Mouse (Mus musculus) small intestine, adult 2 months (tissue): ENCODE measurements at regions not wholly inside any gene's neighbourhood (a gene's known extent, or its start where the extent isn't known, plus 50 kb on each side); places are given as distances from the start of the nearest gene placed in this dataset.

Experiments
- CTCF ChIP-seq: fragments of 200-500 bp; IDR thresholded peaks from 2 replicates; pipeline ENCODE4 v1.5.1; 2012; ENCODE audit warnings: low read depth, mild to moderate bottlenecking, control low read depth, inconsistent platforms, low read length, moderate library complexity, mixed read lengths; ENCODE audit not compliant: insufficient replicate concordance, insufficient read length; ENCODE audit errors: extremely low read depth
- POLR2A ChIP-seq: fragments of 200-500 bp; IDR thresholded peaks from 2 replicates; pipeline ENCODE4 v1.6.1; 2012; ENCODE audit warnings: low read depth, mild to moderate bottlenecking, control low read depth, inconsistent platforms, low read length, moderate library complexity

- TF ChIP-seq CTCF (no peak), POLR2A (no peak)
Measured at GRCm38 (mm10) chr4:105405728-105406127, 248.6 kb downstream of the Plpp3 start.
